Mouse (Mus musculus): Measurements from ENCODE around the gene Slc25a13.

DNA sequence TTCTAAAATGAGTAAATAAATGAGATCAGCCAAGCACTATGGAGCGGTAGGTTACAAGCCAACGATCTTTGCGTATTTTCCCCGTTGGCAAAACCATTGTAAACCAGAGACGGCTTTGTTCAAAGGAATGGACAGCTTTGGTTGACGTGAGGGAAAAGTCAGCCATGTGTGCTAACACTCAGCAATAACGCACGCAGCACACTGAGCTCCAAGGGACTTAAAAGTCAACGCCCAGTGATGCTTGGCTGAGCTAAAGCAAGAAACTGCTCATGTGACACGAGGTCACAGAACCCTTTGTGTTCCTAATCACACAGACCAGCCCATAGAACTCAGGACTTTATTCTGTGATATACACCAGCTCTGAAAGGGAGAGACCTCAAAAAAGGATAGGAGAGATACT is 124.5 kb downstream of the Slc25a13 start:
- no peak for TF ChIP-seq CTCF (IDR thresholded peaks at IDR 0.05)
- no peak for TF ChIP-seq EP300 (IDR thresholded peaks at IDR 0.05; ENCODE audit: insufficient read depth, low read depth, low read length)
- TF ChIP-seq POLR2A (IDR thresholded peaks at IDR 0.05; ENCODE audit: insufficient read depth, low read depth, low read length): no peak

Data from heart, adult 2 months (tissue).